Mouse (Mus musculus) cerebellum, adult 11-12 months (tissue): ENCODE results near the gene Adrb1.
"Not testable (repeated sequence)": the region's sequence is repeated elsewhere in the genome, so short reads cannot be mapped to it uniquely, and the experiment has no call there.

Experiments used
- DNase-seq: peaks from one replicate; pipeline ENCODE4 v3.0.0; 2022

Gene Adrb1

DNA sequence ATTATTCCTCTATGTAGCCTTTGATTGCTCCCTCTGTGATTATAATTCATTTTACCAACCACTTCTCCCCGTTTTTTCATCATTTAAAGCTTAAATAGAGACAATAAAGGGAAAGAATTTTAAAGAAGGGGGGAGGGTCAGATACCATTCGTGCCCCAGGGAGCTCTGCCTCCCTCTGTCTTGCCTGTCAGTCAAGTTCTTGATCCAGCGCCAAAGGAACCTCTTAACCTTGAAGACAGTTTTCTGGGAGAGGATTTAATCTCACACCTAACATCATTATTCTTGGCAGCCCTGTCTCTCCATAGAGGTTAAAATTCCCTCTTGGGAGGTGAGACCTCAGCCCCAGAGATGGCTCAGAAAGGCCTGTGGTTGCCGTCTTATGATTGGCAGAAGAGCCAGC lies 28.7 kb downstream of the Adrb1 start:
- DNase-seq: no peak

GRCm38 (mm10) chr19:56754456-56754855 lies 32.5 kb downstream of the Adrb1 start:
- DNase-seq: not testable (repeated sequence)

GRCm38 (mm10) chr19:56756412-56756811 lies 34.4 kb downstream of the Adrb1 start:
- no peak for DNase-seq

DNA sequence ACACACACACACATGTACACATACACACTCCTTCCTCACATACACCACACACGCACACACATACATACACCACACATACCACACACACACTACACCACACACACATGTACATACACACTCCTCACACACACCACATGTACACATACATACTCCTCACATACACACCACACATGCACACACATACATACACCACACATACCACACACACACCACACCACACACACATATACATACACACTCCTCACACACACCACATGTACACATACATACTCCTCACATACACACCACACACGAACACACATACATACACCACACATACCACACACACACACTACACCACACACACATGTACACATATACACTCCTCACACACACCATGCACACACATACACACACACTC lies 36.3 kb downstream of the Adrb1 start:
- DNase-seq: no peak

DNA sequence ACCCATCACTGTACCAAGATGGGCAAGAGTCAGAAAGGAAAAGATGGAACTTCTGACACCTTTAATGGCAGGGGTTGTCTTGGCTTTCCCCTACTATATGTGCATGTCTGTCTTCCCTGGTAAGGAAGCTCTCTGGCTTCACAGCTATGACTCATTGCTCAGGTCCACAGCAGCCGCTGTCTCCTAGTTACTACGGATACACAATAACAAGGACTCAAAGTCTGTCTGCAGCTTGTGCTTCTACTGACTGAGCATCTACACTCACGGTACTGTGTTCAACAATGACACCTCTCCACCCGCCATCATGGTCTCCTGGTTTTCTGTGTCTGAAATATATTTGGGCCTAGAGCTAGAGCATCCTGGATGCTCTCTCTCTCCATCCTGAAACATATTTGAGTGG lies 37.7 kb downstream of the Adrb1 start:
- no peak for DNase-seq

DNA sequence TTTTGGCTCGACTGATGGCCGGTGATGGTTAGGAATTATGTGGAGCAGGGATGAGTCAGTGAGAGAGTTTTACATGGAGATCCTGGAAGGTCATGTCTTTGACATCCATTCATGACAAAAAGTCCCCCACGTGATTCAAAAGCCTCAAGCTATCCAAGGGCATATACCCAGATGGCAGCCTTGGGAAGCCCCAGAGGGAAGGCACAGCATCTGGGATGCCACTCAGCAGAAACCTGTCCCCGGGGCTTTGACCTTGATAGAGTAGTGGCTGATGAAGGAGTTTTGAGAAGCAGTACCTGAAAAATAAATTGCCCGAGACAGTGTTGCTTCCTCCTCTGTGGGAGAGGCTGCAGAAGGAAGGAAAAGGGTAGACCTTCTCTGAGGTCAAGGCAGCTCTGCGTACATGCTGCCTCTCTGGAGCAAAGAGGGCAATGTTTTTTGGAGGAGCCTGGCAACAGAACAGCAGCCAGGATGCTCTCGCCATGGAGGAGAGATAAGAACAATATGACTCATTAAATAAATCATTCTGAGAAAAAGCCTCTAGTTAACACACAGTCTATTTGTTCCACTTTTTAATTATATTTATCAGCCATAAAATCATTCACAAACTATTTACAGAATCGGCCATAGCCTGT lies 38.4 kb downstream of the Adrb1 start:
- peak; percentile 12 for DNase-seq

DNA sequence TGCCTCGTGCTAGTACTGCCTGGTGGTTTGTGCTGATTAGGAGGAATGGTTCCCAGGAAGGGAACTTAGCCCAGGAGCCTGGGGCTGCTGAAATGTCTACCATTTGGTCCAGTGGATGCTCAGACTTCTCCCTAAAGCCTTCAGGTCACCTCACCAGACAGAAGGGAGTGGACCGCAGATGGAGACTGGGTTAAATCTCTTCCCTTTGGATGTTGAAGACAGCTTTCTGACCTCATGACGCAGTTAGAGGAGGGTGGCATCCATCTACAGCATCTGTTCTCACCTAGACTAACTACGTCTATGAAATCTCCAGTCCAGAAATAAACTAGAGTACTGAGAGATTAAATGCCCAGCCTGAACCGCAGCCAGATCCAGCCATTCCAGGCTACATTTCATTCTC lies 39.1 kb downstream of the Adrb1 start:
- DNase-seq: no peak

DNA sequence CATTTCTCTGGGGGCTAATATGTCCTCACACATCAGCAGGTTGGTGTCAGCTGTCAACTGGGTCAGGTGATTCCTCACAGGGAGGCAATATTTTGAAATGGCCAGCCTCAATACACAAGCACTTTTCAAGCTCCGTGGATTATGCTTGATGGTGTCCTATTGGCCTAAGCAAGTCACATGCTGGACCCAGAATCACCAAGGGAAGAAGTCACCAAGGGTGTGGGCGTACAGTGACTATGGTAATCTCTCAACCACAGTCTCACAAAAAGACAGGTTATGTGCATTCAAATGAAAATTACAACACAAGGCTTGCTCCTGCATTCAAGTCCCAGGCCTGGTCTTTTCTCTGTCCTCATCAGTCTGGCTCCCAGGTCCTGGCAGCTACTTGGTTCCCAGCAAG lies 39.7 kb downstream of the Adrb1 start:
- no peak for DNase-seq

- peak; percentile 49 for DNase-seq
Observed at GRCm38 (mm10) chr19:56762686-56763085, 40.7 kb downstream of the Adrb1 start.

DNA sequence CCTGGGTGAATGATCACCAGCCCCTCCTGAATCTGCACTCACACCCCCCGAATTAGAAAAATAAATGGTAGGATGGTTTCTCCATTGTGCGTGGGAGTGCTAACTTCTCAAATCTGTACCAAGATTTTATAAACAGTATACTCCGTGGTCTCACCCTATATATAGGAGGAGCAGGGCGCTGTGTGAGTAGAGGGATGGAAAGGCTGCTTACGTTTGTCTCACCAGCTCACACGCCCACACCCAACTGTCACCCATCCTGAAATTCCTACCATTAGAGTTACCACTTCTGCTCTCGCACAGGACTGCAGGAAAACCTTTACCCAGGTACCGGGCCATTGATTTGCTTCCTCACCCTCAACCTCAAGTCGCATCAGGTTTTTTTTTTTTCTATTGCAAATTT lies 47.0 kb downstream of the Adrb1 start:
- no peak for DNase-seq

- DNase-seq: no peak
Observed at GRCm38 (mm10) chr19:56772158-56772557, 50.2 kb downstream of the Adrb1 start.

DNA sequence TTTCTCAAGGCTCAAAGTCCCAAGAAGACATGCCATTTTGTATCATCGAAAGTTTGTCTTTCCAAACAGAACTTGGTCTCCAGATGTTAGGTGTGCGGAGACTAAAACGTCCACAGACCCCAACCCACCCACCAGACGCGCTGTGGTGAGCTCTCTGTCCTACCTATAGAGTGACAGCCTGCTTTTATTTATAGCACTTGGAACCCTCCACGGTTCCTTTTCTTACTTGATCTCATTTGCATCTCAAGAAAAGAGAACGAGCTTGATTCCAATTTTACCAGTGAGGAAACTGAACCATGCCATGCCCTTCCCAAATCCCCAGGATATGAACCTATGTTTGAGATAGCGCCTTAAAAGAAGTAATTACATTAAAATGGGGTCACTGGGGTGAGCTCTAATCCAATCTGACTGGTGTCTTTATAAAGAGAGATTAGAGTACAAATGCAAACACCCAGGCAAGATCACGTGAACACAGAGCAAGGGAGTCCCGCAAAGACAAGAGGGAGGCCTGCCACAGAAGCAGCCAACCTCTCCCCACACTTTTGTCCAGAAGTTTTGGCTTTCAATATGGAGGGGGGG lies 51.5 kb downstream of the Adrb1 start:
- no peak for DNase-seq

- no peak for DNase-seq
Observed at GRCm38 (mm10) chr19:56774408-56774962, 52.5 kb downstream of the Adrb1 start.

DNA sequence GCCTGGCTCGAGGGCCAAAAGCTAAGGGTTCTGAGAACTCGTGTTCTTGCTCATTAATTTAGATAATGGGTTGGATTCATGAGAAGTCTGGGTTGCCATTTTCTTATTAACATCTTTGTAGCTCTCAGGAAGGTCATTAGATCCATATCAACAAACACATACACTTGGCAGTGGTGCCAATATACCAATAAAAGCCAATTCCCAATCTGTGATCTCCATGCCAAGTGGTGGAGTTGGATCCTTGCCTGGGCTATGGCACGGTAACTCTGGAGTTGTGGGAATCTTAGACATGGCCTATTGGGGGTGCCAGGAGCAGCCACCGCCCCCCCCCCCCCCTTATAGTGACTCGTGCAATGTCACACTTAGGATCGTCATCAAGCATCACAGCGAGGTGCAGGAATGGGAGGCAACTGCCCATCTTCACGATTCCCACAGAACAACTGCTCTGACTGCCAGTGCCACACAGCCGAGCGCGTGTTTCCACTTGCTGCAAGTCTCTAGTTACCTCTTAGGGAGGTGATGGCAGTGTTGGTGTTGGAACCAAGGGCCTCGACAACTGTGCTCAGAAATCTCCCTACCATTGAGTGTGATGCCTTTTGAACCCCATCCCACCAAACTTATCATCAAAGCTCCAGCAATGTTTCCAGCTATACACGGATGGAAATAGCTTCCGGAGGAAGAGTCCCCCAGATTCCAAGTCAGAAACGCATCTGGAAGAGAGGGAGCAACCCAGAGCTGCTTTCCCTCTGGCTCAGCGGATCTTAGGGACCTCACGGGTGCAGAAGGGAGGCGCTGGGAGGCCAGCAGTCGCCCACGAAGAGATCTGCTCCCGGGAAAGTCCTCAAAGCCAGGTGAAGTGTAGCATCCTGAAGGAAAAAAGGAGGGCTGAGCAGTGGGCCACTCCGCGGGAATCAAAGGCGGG lies 53.2 kb downstream of the Adrb1 start:
- no peak for DNase-seq

- no peak for DNase-seq
Observed at GRCm38 (mm10) chr19:56775893-56776718, 54.1 kb downstream of the Adrb1 start.

DNA sequence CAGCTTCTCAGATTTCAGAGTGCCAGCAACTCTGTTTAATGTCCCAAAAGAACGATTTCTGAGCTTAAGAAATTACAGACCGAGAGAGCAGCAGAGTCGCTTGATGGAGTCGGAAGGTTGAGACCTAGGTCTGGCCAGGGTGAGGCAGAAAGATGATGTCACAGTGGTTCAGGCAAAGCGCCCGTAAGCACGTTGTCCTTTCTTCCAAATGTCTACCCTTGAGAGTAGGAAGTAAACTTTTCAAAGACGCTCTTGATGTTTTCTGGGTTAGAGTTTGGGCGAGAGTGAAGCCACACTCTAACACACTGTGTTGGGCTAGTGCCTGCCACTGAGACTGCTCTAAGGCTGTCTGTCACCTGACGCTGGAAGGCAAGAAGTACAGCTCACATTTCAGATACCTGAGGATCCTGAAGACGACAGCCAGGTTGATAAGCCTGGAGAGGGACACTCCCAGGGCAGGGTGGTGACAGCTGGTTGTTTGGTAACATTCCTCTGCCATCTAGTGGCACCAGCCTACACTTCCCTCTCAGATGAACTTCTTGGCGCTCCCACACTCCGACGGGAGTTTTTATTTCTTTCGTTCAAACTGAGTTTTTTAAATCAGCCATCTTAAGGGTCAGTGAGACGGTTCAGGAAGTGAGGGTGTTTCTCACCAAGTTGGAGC lies 54.9 kb downstream of the Adrb1 start:
- DNase-seq: no peak

DNA sequence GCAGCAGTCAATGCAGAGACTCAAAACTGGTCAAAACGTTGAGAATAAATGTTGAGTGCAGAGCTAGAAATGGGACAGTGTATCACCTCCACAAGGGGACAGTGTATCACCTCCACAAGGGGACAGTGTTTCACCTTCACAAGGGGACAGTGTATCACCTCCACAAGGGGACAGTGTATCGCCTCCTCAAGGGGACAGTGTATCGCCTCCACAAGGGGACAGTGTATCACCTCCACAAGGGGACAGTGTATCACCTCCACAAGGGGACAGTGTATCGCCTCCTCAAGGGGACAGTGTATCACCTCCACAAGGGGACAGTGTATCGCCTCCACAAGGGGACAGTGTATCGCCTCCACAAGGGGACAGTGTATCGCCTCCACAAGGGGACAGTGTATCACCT lies 56.5 kb downstream of the Adrb1 start:
- DNase-seq: not testable (repeated sequence)
